Mouse (Mus musculus) midbrain, embryonic 11.5 days (tissue): Measurements from ENCODE around the gene Orai3. TPM values are rescaled to one million over a fixed set of nuclear protein-coding genes. Genes with fewer than 3 reads are reported as not detected.

Source experiments
- ATAC-seq: fragments of 200-750 bp; cut with Nextera tagmentation; 2 replicates; pipeline ENCODE4 v1.8.0; 2017; ENCODE audit warnings: moderate TSS enrichment, moderate library complexity; ENCODE audit not compliant: low FRiP score
- DNase-seq: peaks from one replicate; pipeline ENCODE4 v3.0.0; 2015; ENCODE audit warnings: low spot score; ENCODE audit errors: missing footprints
- H3K27ac ChIP-seq: fragments of 300-500 bp; sonication (generic); 2 replicates; pipeline ENCODE4 v1.5.1; 2014; ENCODE audit warnings: low read depth, low read length
- H3K27me3 ChIP-seq: fragments of 300-500 bp; sonication (generic); 2 replicates; pipeline ENCODE4 v1.6.1; 2014; ENCODE audit warnings: mild to moderate bottlenecking, low read length, moderate library complexity, mixed read lengths; ENCODE audit not compliant: control insufficient read depth, insufficient read depth
- H3K36me3 ChIP-seq: fragments of 300-500 bp; sonication (generic); 2 replicates; pipeline ENCODE4 v1.6.1; 2014; ENCODE audit warnings: mild to moderate bottlenecking, low read length, moderate library complexity, mixed read lengths; ENCODE audit not compliant: control insufficient read depth, insufficient read depth
- H3K4me1 ChIP-seq: fragments of 300-500 bp; sonication (generic); 2 replicates; pipeline ENCODE4 v1.6.1; 2014; ENCODE audit warnings: low read length; ENCODE audit not compliant: control insufficient read depth, insufficient read depth
- H3K4me2 ChIP-seq: fragments of 300-500 bp; sonication (generic); 2 replicates; pipeline ENCODE4 v1.6.1; 2014; ENCODE audit warnings: mild to moderate bottlenecking, moderate library complexity
- H3K4me3 ChIP-seq: fragments of 300-500 bp; sonication (generic); 2 replicates; pipeline ENCODE4 v1.5.1; 2014; ENCODE audit warnings: low read depth, low read length
- H3K9ac ChIP-seq: fragments of 300-500 bp; sonication (generic); 2 replicates; pipeline ENCODE4 v1.6.1; 2014; ENCODE audit warnings: low read length
- H3K9me3 ChIP-seq: fragments of 300-500 bp; sonication (generic); 2 replicates; pipeline ENCODE4 v1.6.1; 2016; ENCODE audit warnings: low read length; ENCODE audit not compliant: control insufficient read depth
- WGBS: fragments of 180-500 bp; shearing (Covaris S2); extraction: QIAGEN DNeasy Blood & Tissue Kit; methylation state at CpG from one replicate; pipeline ENCODE4 v1.1.7; 2014; 5-methylcytosine and 5-hydroxymethylcytosine counted together
- polyA plus RNA-seq: library from polyadenylated mRNA; unstranded; fragments of >200 nt; fragmentation: Nextera tagmentation; extraction: Ambion mirVana; gene quantifications from 2 replicates; pipeline ENCODE4 v1.2.1, GENCODE M21; 2014

The Orai3 gene
- polyA plus RNA-seq, 1 experiment from 2014 or later: 6.1 TPM

- H3K4me1 ChIP-seq: peaks cover 11% of the 10 kb centered on the region
- H3K36me3 ChIP-seq: peaks cover 10% of the 10 kb centered on the region
- under 1% methylated on average over 51 of the region's 70 CpGs for WGBS
- DNase-seq: peak; percentile 98
- peak; percentile 90 for ATAC-seq
- peak overlapping the region; percentile 93 for H3K27ac ChIP-seq
- H3K27me3 ChIP-seq: no peaks in the 10 kb centered on the region
- peak overlapping the region; percentile 94 for H3K4me3 ChIP-seq
- H3K4me2 ChIP-seq: peak overlapping the region; percentile 84
- H3K9me3 ChIP-seq: no peaks in the 10 kb centered on the region
- peak overlapping the region; percentile 94 for H3K9ac ChIP-seq
These were observed 7.4 kb downstream of the Orai3 start for GRCm38 (mm10) chr7:127776878-127777473.

- Histone ChIP-seq H3K9ac (peak overlapping the region; percentile 94), H3K4me1 (peaks cover 11% of the 10 kb centered on the region), H3K4me2 (peak overlapping the region; percentile 84), H3K36me3 (peaks cover 11% of the 10 kb centered on the region), H3K27ac (peak overlapping the region; percentile 93), H3K9me3 (no peaks in the 10 kb centered on the region), H3K4me3 (peak overlapping the region; percentile 94), H3K27me3 (no peaks in the 10 kb centered on the region)
- 4% methylated on average over 51 of the region's 66 CpGs for WGBS
- ATAC-seq: peak; percentile 57
- DNase-seq: peak; percentile 94
These were observed 8.1 kb downstream of the Orai3 start for GRCm38 (mm10) chr7:127777474-127778266.

GRCm38 (mm10) chr7:127778350-127778749 is 8.7 kb downstream of the Orai3 start:
- no peak for DNase-seq

GRCm38 (mm10) chr7:127785308-127785707 is 15.7 kb downstream of the Orai3 start, which contains the start of gene Gm49388:
Gene Gm49388 (plus strand): TSS chr7:127785608.
- 94% methylated on average over 7 of the region's 7 CpGs for WGBS
- Histone ChIP-seq H3K9ac (no peak within 1 kb of the TSS), H3K4me2 (no peak within 1 kb of the TSS), H3K27me3 (no peaks in the 10 kb centered on the region), H3K4me3 (no peak within 1 kb of the TSS), H3K9me3 (no peaks in the 10 kb centered on the region), H3K36me3 (peaks cover 39% of the 10 kb centered on the region), H3K27ac (no peak within 1 kb of the TSS), H3K4me1 (no peaks in the 10 kb centered on the region)
- DNase-seq (no peak), ATAC-seq (no peak)

More at GRCm38 (mm10) chr7:127778350-127778749, 8.7 kb downstream of the Orai3 start:
- ATAC-seq: no peak
- WGBS: 73% methylated on average over 4 of the region's 4 CpGs
- Histone ChIP-seq H3K9me3 (no peaks in the 10 kb centered on the region), H3K27ac (no peak overlapping the region), H3K4me3 (peak overlapping the region; percentile 94), H3K9ac (peak overlapping the region; percentile 94), H3K4me1 (peaks cover 11% of the 10 kb centered on the region), H3K27me3 (no peaks in the 10 kb centered on the region), H3K4me2 (peak overlapping the region; percentile 84), H3K36me3 (peaks cover 11% of the 10 kb centered on the region)

GRCm38 (mm10) chr7:127797076-127797845 is 27.6 kb downstream of the Orai3 start:
- ATAC-seq (no peak), DNase-seq (peak; percentile 61)
- no peaks in the 10 kb centered on the region for H3K27me3 ChIP-seq
- peaks cover 34% of the 10 kb centered on the region for H3K36me3 ChIP-seq
- H3K9me3 ChIP-seq: no peaks in the 10 kb centered on the region
- no peak overlapping the region for H3K4me2 ChIP-seq
- no peak overlapping the region for H3K27ac ChIP-seq
- 94% methylated on average over 23 of the region's 23 CpGs for WGBS
- H3K4me1 ChIP-seq: peaks cover 4% of the 10 kb centered on the region
- no peak overlapping the region for H3K4me3 ChIP-seq
- H3K9ac ChIP-seq: no peak overlapping the region

GRCm38 (mm10) chr7:127798591-127798990 is 29.0 kb downstream of the Orai3 start:
- Histone ChIP-seq H3K27ac (no peak overlapping the region), H3K9me3 (no peaks in the 10 kb centered on the region), H3K36me3 (peaks cover 28% of the 10 kb centered on the region), H3K27me3 (no peaks in the 10 kb centered on the region), H3K4me3 (no peak overlapping the region), H3K9ac (no peak overlapping the region), H3K4me2 (no peak overlapping the region), H3K4me1 (peaks cover 4% of the 10 kb centered on the region)
- 89% methylated on average over 4 of the region's 4 CpGs for WGBS
- DNase-seq (peak; percentile 80), ATAC-seq (no peak)

GRCm38 (mm10) chr7:127799211-127799610 is 29.6 kb downstream of the Orai3 start:
- Histone ChIP-seq H3K4me2 (no peak overlapping the region), H3K4me1 (peaks cover 4% of the 10 kb centered on the region), H3K27ac (no peak overlapping the region), H3K9me3 (no peaks in the 10 kb centered on the region), H3K4me3 (no peak overlapping the region), H3K27me3 (no peaks in the 10 kb centered on the region), H3K9ac (no peak overlapping the region), H3K36me3 (peaks cover 28% of the 10 kb centered on the region)
- ATAC-seq (no peak), DNase-seq (peak; percentile 71)
- 94% methylated on average over 13 of the region's 13 CpGs for WGBS

GRCm38 (mm10) chr7:127799738-127800137 is 30.1 kb downstream of the Orai3 start:
- peaks cover 28% of the 10 kb centered on the region for H3K36me3 ChIP-seq
- peak; percentile 28; the same call in 1 of the 2 replicates for ATAC-seq

More at GRCm38 (mm10) chr7:127799738-127800137, 30.1 kb downstream of the Orai3 start:
- no peak overlapping the region for H3K4me2 ChIP-seq
- no peak overlapping the region for H3K27ac ChIP-seq
- no peaks in the 10 kb centered on the region for H3K9me3 ChIP-seq
- WGBS: 95% methylated on average over 1 of the region's 1 CpGs
- H3K27me3 ChIP-seq: no peaks in the 10 kb centered on the region
- peaks cover 4% of the 10 kb centered on the region for H3K4me1 ChIP-seq
- DNase-seq: peak; percentile 70
- H3K4me3 ChIP-seq: no peak overlapping the region
- no peak overlapping the region for H3K9ac ChIP-seq
